Mouse (Mus musculus): ENCODE results near the gene Adgre4. TPM values are rescaled to one million over a fixed set of nuclear protein-coding genes. Genes with fewer than 3 reads are reported as not detected.
"Not testable (repeated sequence)": the region's sequence is repeated elsewhere in the genome, so short reads cannot be mapped to it uniquely, and the experiment has no call there.

Adgre4 gene
- polyA plus RNA-seq, 1 experiment, result 0.15 TPM

DNA sequence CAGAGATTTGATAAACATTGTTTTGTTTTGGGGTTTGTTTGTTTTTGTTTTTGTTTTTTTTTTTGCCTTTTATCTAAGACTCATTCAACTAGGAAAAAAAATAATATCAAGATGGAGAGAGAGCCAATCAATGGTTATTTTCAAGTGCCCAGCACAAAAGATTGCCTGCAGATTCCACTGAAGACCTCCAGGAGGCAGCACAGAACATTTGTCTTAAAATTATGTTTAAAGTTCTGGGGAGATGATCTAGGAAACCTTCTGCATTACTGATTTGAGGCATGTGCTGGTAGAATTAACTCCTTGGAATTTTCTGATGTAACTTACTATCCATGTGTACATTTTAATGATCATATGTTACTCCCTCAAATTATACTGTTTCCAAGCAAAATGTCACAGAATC, 63.9 kb downstream of the Adgre4 start:
- Histone ChIP-seq H3K27ac (ENCODE audit: insufficient read depth, low read length) (no peak overlapping the region), H3K4me3 (ENCODE audit: insufficient read depth, low read length) (no peak overlapping the region), H3K4me1 (ENCODE audit: control insufficient read depth, insufficient read depth, low read length) (no peaks in the 10 kb centered on the region)
- TF ChIP-seq CTCF (IDR thresholded peaks at IDR 0.05; ENCODE audit: extremely low read depth, insufficient read depth, low read length) (no peak), POLR2A (IDR thresholded peaks at IDR 0.05; ENCODE audit: extremely low read depth, insufficient read depth, low read length) (no peak)

DNA sequence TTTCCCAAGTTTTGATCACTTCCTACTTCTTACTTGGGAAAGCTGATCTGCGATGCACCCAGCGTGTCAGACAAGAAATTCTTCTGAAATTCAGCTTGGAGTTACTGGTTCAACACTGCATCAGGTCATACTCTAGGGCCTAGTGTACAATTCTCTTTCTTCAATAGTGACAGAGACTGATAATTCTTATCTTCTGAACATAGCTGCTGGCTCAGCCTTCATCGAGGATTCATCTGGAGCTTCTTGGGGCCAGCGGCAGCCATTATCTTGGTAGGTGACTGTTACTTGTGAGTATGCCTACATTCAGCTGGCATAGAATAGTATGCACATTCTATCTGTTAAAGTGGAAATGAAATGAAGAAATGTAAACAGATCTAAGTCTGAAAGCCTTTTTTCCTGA, 67.1 kb downstream of the Adgre4 start:
- TF ChIP-seq POLR2A (IDR thresholded peaks at IDR 0.05; ENCODE audit: extremely low read depth, insufficient read depth, low read length) (no peak), CTCF (IDR thresholded peaks at IDR 0.05; ENCODE audit: extremely low read depth, insufficient read depth, low read length) (no peak)
- H3K27ac ChIP-seq (ENCODE audit: insufficient read depth, low read length), result no peak overlapping the region
- no peaks in the 10 kb centered on the region for H3K4me1 ChIP-seq (ENCODE audit: control insufficient read depth, insufficient read depth, low read length)
- H3K4me3 ChIP-seq (ENCODE audit: insufficient read depth, low read length), result no peak overlapping the region

DNA sequence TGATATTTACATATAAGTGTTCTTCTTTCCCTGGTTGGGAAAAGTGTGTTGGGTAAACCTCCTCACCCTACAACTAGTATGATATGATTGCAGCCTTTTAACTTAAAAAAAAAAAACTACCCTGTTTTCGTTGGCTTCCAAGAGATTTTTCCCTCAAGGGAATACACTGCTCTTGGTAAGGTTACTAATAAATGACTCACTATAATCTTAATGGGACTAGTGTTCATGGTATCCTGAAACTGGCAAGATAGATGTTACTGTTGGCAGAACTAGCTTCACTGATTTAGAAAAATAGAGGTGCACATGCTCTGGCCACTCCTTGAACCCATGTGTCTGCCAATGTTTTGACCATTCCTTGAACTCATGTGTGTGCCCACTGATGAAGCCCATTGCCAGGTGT, 71.8 kb downstream of the Adgre4 start:
- H3K4me1 ChIP-seq (ENCODE audit: control insufficient read depth, insufficient read depth, low read length), result no peaks in the 10 kb centered on the region
- H3K27ac ChIP-seq (ENCODE audit: insufficient read depth, low read length), result no peak overlapping the region
- TF ChIP-seq CTCF (IDR thresholded peaks at IDR 0.05; ENCODE audit: extremely low read depth, insufficient read depth, low read length), result no peak
- no peak overlapping the region for H3K4me3 ChIP-seq (ENCODE audit: insufficient read depth, low read length)

DNA sequence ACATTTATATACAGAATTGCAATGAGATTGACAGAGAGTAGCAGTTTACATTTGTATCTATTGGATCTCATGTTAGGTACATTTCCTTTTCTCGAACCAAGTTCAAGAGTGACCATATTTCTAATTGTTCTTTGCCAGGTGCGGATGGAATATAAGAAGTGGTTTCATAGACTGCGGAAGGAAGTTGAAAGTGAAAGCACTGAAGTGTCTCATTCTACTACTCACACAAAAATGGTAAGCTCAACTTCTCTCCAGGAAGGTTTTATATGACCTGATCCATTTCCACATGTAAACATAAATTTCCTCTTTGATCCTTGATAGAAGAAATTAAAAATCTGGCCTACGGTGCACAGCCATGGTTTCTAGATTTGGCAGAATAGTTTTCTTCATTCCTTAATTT, 93.3 kb downstream of the Adgre4 start:
- H3K4me1 ChIP-seq (ENCODE audit: control insufficient read depth, insufficient read depth, low read length), result no peaks in the 10 kb centered on the region
- no peak overlapping the region for H3K27ac ChIP-seq (ENCODE audit: insufficient read depth, low read length)
- TF ChIP-seq CTCF (IDR thresholded peaks at IDR 0.05; ENCODE audit: extremely low read depth, insufficient read depth, low read length), result no peak
- no peak for TF ChIP-seq POLR2A (IDR thresholded peaks at IDR 0.05; ENCODE audit: extremely low read depth, insufficient read depth, low read length)
- H3K4me3 ChIP-seq (ENCODE audit: insufficient read depth, low read length), result no peak overlapping the region

DNA sequence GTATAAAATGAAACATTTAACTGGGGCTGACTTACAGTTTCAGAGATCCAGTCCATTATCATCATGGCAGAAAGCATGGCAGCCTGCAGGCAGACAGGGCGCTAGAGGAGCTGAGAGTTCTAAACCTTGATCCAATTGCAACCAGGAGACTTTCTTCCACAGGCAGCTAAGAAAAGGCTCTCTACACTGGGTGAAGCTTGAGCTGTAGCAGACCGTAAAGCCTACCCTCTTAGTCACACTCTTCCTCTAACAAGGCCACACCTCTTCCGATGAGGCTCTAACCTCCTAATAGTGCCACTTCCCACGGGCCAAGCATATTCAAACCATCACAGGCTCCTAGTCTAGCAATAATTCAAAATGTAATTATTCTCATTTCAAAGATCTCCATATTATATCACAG, 127.4 kb downstream of the Adgre4 start:
- H3K4me3 ChIP-seq (ENCODE audit: insufficient read depth, low read length), result no peak overlapping the region
- H3K27ac ChIP-seq (ENCODE audit: insufficient read depth, low read length), result no peak overlapping the region
- TF ChIP-seq CTCF (IDR thresholded peaks at IDR 0.05; ENCODE audit: extremely low read depth, insufficient read depth, low read length), result no peak
- no peak for TF ChIP-seq POLR2A (IDR thresholded peaks at IDR 0.05; ENCODE audit: extremely low read depth, insufficient read depth, low read length)
- no peaks in the 10 kb centered on the region; the same call in 1 of the 2 replicates for H3K4me1 ChIP-seq (ENCODE audit: control insufficient read depth, insufficient read depth, low read length)

DNA sequence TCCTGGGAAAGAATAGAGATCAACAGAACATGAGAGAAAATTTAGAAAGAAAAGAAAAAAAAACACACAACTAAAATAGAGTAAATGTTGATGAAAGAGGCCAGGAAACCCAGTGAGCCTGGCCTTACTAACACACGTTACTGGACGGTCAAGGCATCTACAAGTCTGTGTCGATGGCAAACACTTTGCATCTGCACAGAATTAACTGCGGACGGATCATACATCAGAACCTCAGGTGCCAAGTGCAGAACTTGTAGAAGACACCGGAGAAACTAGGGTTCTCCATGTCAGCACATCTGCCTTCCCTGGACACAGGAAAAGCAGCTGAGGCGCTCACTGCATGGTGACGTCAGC, 128.5 kb downstream of the Adgre4 start:
- peak overlapping the region; percentile 93 for H3K27ac ChIP-seq (ENCODE audit: insufficient read depth, low read length)
- peak overlapping the region; percentile 50 for H3K4me3 ChIP-seq (ENCODE audit: insufficient read depth, low read length)
- H3K4me1 ChIP-seq (ENCODE audit: control insufficient read depth, insufficient read depth, low read length), result not testable (repeated sequence)

DNA sequence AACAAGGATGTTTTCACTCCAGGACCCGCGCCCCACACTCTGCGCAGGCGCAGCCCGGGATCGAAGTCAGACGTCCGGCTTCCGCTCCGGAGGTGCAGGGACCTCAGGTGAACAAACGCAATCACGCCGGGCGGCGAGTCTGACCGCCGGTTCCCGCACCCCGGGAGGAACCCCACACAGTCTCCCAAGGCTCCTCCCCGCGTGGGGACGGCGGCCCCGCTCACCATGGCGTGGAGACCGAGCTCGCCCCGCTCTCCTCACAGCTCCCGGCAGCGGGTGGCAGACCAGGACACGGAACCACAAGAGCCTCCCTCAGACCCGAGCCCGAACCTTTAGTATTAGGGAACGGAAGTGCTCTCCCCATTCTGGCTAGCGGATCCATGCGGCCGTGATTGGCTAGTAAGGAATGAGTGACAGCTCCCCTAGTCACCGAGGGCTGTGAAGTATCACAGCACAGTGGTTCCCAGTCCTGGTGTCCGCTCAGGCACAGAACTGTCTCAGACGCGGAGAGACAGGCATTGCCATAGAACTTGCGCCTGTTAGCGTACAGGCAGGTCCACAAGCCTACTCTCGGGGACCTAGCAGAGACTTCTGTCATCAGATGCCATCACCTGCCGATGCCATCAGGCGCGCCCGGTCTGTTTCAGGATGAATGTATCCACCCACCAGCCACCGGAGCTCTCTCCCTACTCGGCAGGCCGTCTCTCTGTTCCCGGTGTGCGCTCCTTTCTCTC, 129.0 kb downstream of the Adgre4 start, which contains the start of gene Zfp119a:
Gene Zfp119a, minus strand, starts transcription at position 295 of the 734 bp plus-strand sequence.
- peak; percentile 96 for TF ChIP-seq POLR2A (IDR thresholded peaks at IDR 0.05; ENCODE audit: extremely low read depth, insufficient read depth, low read length)
- peak within 1 kb of the TSS; percentile 93 for H3K27ac ChIP-seq (ENCODE audit: insufficient read depth, low read length)
- H3K4me1 ChIP-seq (ENCODE audit: control insufficient read depth, insufficient read depth, low read length), result not testable (repeated sequence)
- peak within 1 kb of the TSS; percentile 50 for H3K4me3 ChIP-seq (ENCODE audit: insufficient read depth, low read length)

DNA sequence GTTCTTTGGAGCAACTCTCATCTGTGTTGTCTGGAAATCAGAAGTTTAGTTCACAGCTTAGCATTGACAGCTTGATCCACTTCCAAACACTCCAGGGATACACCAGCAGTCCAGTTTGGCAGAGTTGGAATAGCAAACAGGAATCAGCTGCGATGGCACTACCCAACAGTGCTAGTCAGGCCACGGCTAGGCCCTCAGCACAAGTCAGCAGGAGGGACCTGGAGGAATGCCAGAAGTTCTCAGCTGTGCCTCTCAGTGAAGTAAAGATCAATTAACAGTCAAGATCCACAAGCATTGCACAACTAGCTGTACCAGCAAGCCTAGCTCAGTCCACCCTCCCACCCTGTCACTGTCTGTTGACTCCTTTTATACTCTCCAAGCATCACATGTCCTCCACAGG, 133.8 kb downstream of the Adgre4 start:
- no peaks in the 10 kb centered on the region for H3K4me1 ChIP-seq (ENCODE audit: control insufficient read depth, insufficient read depth, low read length)
- TF ChIP-seq CTCF (IDR thresholded peaks at IDR 0.05; ENCODE audit: extremely low read depth, insufficient read depth, low read length) (no peak), POLR2A (IDR thresholded peaks at IDR 0.05; ENCODE audit: extremely low read depth, insufficient read depth, low read length) (no peak)
- no peak overlapping the region for H3K4me3 ChIP-seq (ENCODE audit: insufficient read depth, low read length)
- H3K27ac ChIP-seq (ENCODE audit: insufficient read depth, low read length), result no peak overlapping the region

DNA sequence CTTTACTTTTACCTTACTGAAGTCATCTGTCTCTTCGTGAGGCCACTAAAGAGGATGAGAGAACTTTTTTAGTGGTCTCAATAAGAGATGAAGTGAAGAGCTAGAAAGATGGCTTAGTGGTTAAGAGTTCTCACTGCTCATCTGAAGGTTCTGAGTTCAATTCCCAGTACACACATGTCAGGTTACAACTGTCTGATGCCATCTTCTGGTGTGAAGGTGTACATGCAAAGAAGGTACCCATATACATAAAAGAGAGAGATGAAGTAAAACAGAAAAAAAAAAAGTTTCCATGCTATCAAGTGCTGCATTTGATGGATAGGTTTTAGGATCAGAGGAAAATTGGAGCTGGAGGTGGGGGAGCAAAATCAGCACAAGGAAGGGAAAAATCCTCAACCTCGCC, 135.1 kb downstream of the Adgre4 start:
- no peaks in the 10 kb centered on the region for H3K4me1 ChIP-seq (ENCODE audit: control insufficient read depth, insufficient read depth, low read length)
- TF ChIP-seq POLR2A (IDR thresholded peaks at IDR 0.05; ENCODE audit: extremely low read depth, insufficient read depth, low read length) (no peak), CTCF (IDR thresholded peaks at IDR 0.05; ENCODE audit: extremely low read depth, insufficient read depth, low read length) (no peak)
- H3K4me3 ChIP-seq (ENCODE audit: insufficient read depth, low read length), result no peak overlapping the region
- no peak overlapping the region for H3K27ac ChIP-seq (ENCODE audit: insufficient read depth, low read length)

DNA sequence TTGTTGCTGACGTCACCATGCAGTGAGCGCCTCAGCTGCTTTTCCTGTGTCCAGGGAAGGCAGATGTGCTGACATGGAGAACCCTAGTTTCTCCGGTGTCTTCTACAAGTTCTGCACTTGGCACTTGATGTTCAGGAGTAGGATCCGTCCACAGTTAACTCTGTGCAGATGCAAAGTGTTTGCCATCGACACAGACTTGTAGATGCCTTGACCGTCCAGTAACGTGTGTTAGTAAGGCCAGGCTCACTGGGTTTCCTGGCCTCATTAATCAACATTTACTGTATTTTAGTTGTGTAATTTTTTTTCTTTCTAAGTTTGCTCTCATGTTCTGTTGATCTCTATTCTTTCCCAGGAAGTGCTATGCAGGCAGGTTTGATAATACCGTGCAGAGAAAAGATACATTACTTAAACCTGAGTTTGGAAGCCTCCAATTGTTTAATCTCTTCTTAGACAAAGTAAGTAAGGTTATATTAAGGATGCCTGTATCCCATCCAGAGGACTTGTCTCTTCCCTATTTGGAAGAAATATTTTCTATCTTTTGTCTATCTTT, 142.7 kb downstream of the Adgre4 start:
- H3K4me1 ChIP-seq (ENCODE audit: control insufficient read depth, insufficient read depth, low read length), result not testable (repeated sequence)
- peak overlapping the region; percentile 89 for H3K4me3 ChIP-seq (ENCODE audit: insufficient read depth, low read length)
- peak overlapping the region; percentile 92 for H3K27ac ChIP-seq (ENCODE audit: insufficient read depth, low read length)
